Mouse (Mus musculus) ovary, adult 2 months (tissue): ENCODE measurements around the gene Gpatch11. TPM values are rescaled to one million over a fixed set of nuclear protein-coding genes. Genes with fewer than 3 reads are reported as not detected.

Source experiments
- polyA plus RNA-seq: library from polyadenylated mRNA; depleted of rRNA; stranded (reverse); fragments of >200 nt; gene quantifications from 2 replicates; pipeline ENCODE4 v1.2.3, GENCODE M21; 2012; rRNA removed

The Gpatch11 gene
- 9.9 and 13.1 TPM in 2 replicates for polyA plus RNA-seq

GRCm38 (mm10) chr17:78834856-78835835 lies at the start of gene Gpatch11, which contains the start of gene Heatr5b:
Gene Gpatch11 (plus strand): TSS chr17:78835567.
Gene Heatr5b (minus strand): TSS chr17:78835364.

GRCm38 (mm10) chr17:78882401-78883112 lies 47.2 kb downstream of the Gpatch11 start, which contains the start of gene Eif2ak2:
Gene Eif2ak2 (minus strand): TSS chr17:78882573.

Other genes with a start within 250 kb of the Gpatch11 start
- gene Strn, start 98.4 kb upstream of the Gpatch11 start, polyA plus RNA-seq, result 11.7 and 15.4 TPM in 2 replicates
- gene Heatr5b, start 203 bp upstream of the Gpatch11 start, polyA plus RNA-seq, result 14.0 and 19.8 TPM in 2 replicates
- 2.1 and 4.4 TPM in 2 replicates for gene Eif2ak2, start 47.0 kb downstream of the Gpatch11 start, polyA plus RNA-seq
- not detected in 2 replicates for gene Sult6b1, start 71.4 kb downstream of the Gpatch11 start, polyA plus RNA-seq
- 2.3 and 3.0 TPM in 2 replicates for gene Cebpzos, start 80.9 kb downstream of the Gpatch11 start, polyA plus RNA-seq
- gene Cebpz, start 101.5 kb downstream of the Gpatch11 start, polyA plus RNA-seq, result 2.4 and 4.0 TPM in 2 replicates
- gene Ndufaf7, start 101.6 kb downstream of the Gpatch11 start, polyA plus RNA-seq, result 7.2 and 8.2 TPM in 2 replicates
- 10.9 and 15.1 TPM in 2 replicates for gene Prkd3, start 185.2 kb downstream of the Gpatch11 start, polyA plus RNA-seq
- gene Qpct, start 216.3 kb downstream of the Gpatch11 start, polyA plus RNA-seq, result 5.1 and 7.4 TPM in 2 replicates